Mouse (Mus musculus) heart, adult 9 months (tissue): ENCODE results near the gene Snrnp200.
"Not testable (repeated sequence)": the region's sequence is repeated elsewhere in the genome, so short reads cannot be mapped to it uniquely, and the experiment has no call there.

ENCODE experiments used
- DNase-seq, 2 experiments: peaks; one replicate each; pipeline ENCODE4 v3.0.0; 2022; ENCODE audit warnings: low spot score in 2 of 2

The Snrnp200 gene

GRCm38 (mm10) chr2:127207547-127208451 is at the start of gene Snrnp200, which contains the start of gene 1810024B03Rik:
TSS of gene Snrnp200 (plus strand) at chr2:127208386.
TSS of gene 1810024B03Rik (minus strand) at chr2:127208280.
- peak; percentile 87 to 94 for DNase-seq

GRCm38 (mm10) chr2:127165675-127166074 is 42.5 kb upstream of the Snrnp200 start:
- DNase-seq, result no peak

DNA sequence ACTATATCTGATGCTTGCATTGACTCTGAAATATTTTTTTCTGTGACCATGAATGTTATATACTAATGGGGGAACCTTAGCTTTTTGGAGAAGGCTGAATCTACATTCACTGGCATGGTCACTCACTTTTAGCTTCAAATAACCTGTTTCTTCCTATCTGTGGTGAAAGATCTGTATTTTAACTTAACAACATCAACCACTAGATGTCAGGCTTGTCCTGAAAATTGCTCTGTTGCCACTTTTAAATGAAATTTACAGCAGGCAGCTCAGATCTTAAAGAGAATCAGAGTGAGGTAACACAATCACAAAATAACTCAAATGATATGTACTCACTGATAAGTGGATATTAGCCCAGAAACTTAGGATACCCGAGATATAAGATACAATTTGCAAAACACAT is 41.9 kb upstream of the Snrnp200 start:
- peak; percentile 17 to 19 for DNase-seq

- DNase-seq, result peak; percentile 89 to 94
Observed at GRCm38 (mm10) chr2:127182598-127183381, 25.4 kb upstream of the Snrnp200 start.

GRCm38 (mm10) chr2:127189574-127189973 is 18.6 kb upstream of the Snrnp200 start:
- DNase-seq, result no peak

GRCm38 (mm10) chr2:127204932-127205331 is 3.3 kb upstream of the Snrnp200 start:
- peak; percentile 28 to 47 for DNase-seq

GRCm38 (mm10) chr2:127205936-127206335 is 2.2 kb upstream of the Snrnp200 start:
- not testable (repeated sequence) for DNase-seq

DNA sequence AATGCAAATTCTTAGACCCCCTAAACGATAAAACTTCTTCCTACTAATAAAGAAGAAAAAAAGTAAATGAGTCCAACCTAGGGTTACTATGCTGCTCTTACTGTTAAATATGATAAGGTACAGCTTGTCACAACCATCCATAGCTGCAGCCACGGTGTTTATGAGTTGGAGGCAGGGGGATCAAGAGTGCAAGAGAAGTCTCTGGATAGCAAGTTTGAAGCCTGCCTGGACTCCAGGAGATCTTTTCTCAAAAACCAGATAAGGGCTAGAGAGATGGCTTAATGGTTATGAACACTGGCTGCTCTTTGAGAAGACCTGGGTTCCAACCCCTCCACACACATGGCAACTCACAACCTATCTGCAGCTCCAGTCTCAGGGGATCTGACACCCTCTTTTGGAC is 1.3 kb upstream of the Snrnp200 start:
- no peak for DNase-seq

DNA sequence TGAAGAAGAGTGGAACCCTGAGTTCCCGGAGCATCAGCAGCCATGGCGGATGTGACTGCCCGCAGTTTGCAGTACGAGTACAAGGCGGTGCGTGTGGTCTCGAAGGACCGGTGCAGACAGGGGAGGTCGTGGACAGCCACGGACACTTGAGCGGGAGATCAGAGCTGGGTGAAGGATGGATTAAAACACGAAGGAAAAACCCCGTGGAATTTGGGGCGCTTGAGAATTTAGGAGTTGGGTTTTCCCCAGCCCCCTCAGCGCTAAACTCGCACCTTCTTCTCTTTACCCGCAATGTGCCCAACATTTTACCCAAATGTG is 225 bp downstream of the Snrnp200 start:
- no peak for DNase-seq

DNA sequence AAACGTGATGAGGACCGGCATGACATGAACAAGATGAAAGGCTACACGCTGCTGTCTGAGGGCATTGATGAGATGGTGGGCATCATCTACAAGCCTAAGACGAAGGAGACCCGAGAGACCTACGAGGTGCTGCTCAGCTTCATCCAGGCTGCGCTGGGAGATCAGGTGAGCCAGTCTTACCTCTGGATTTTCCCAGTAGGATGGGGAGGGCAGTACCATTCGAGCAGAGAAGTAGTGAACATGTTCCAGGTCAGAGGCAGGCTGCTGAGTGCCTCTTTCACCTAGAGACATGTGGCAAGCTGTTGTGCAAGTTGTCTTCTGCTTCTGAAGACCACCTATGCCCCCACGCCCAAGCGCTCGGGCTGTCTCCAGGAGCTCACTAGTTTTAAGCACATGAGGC is 2.5 kb downstream of the Snrnp200 start:
- DNase-seq, result no peak

GRCm38 (mm10) chr2:127217746-127218145 is 9.6 kb downstream of the Snrnp200 start:
- DNase-seq, result no peak

- DNase-seq, result no peak
Observed at GRCm38 (mm10) chr2:127225261-127225660, 17.1 kb downstream of the Snrnp200 start.

- no peak for DNase-seq
Observed at GRCm38 (mm10) chr2:127237897-127238610, 29.9 kb downstream of the Snrnp200 start.

GRCm38 (mm10) chr2:127240065-127240464 is 31.9 kb downstream of the Snrnp200 start:
- no peak for DNase-seq

- DNase-seq, result peak; percentile 97
Observed at GRCm38 (mm10) chr2:127247592-127248333, 39.6 kb downstream of the Snrnp200 start, which contains the start of the genes Ciao1 and Tmem127. TSS of gene Ciao1 (minus strand) at chr2:127247816. TSS of gene Tmem127 (plus strand) at chr2:127247908.

GRCm38 (mm10) chr2:127248334-127249004 is 40.3 kb downstream of the Snrnp200 start:
- DNase-seq, result peak in 1 of 2 experiments; percentile 23

GRCm38 (mm10) chr2:127250291-127251008 is 42.3 kb downstream of the Snrnp200 start:
- no peak for DNase-seq

DNA sequence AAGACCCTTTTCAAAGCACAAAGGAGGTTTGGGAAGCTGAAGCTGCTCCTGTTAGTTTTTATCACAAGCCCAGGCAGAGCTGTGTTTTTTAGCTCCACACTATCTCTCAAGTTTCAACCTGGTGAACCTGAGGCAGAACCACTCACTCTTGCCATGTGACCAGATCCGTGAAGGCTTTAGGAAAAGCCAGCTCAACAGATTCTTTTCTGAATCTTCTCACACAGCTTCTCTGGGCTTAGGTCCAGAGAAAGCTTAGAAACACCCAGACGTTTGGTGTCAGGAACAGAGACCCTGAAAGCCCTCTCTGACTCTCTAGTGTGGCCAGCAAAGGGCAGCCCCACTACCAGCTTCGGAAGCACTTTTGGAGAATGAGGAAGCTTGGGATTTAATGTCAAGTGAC is 43.3 kb downstream of the Snrnp200 start:
- no peak for DNase-seq

GRCm38 (mm10) chr2:127251880-127252527 is 43.8 kb downstream of the Snrnp200 start:
- peak in 1 of 2 experiments; percentile 20 for DNase-seq
